Mouse (Mus musculus) heart, embryonic 16.5 days (tissue): ENCODE measurements at regions not wholly inside any gene's neighbourhood (a gene's known extent, or its start where the extent isn't known, plus 50 kb on each side); places are given as distances from the start of the nearest gene placed in this dataset.
A peak's percentile ranks its signal among the peaks of the same experiment; 100 is the strongest.

Experiments used
- ATAC-seq: fragments of 200-750 bp; cut with Nextera tagmentation; replicated peaks from 2 replicates; pipeline ENCODE4 v1.8.0; 2017; ENCODE audit warnings: moderate number of reproducible peaks; ENCODE audit not compliant: insufficient read depth, low FRiP score; ENCODE audit errors: extremely low read depth
- H3K27ac ChIP-seq: fragments of 300-500 bp; sonication (generic); 2 replicates; pipeline ENCODE4 v1.5.1; 2014; ENCODE audit warnings: mild to moderate bottlenecking, low read length, control low read depth, moderate library complexity
- H3K27me3 ChIP-seq: fragments of 300-500 bp; sonication (generic); 2 replicates; pipeline ENCODE4 v1.6.1; 2014; ENCODE audit warnings: low read length, mixed read lengths; ENCODE audit not compliant: control insufficient read depth, insufficient read depth
- H3K36me3 ChIP-seq: fragments of 300-500 bp; sonication (generic); 2 replicates; pipeline ENCODE4 v1.6.1; 2014; ENCODE audit not compliant: control insufficient read depth, insufficient read depth
- H3K4me1 ChIP-seq: fragments of 300-500 bp; sonication (generic); 2 replicates; pipeline ENCODE4 v1.6.1; 2014; ENCODE audit warnings: low read length, mixed read lengths; ENCODE audit not compliant: control insufficient read depth, insufficient read depth
- H3K4me2 ChIP-seq: fragments of 300-500 bp; sonication (generic); 2 replicates; pipeline ENCODE4 v1.6.1; 2014; ENCODE audit warnings: low read depth, mild to moderate bottlenecking, control low read depth, low read length
- H3K4me3 ChIP-seq: fragments of 300-500 bp; sonication (generic); 2 replicates; pipeline ENCODE4 v1.5.1; 2014; ENCODE audit warnings: mild to moderate bottlenecking, control low read depth, low read length
- H3K9ac ChIP-seq: fragments of 300-500 bp; sonication (generic); 2 replicates; pipeline ENCODE4 v1.6.1; 2014; ENCODE audit warnings: low read length, control low read depth
- H3K9me3 ChIP-seq: fragments of 300-500 bp; sonication (generic); replicated peaks from 2 replicates; pipeline ENCODE4 v1.6.1; 2016; ENCODE audit warnings: low read length; ENCODE audit not compliant: control insufficient read depth
- WGBS: fragments of 180-500 bp; shearing (Covaris S2); extraction: QIAGEN DNeasy Blood & Tissue Kit; methylation state at CpG from one replicate; pipeline ENCODE4 v1.1.7; 2014; 5-methylcytosine and 5-hydroxymethylcytosine counted together

DNA sequence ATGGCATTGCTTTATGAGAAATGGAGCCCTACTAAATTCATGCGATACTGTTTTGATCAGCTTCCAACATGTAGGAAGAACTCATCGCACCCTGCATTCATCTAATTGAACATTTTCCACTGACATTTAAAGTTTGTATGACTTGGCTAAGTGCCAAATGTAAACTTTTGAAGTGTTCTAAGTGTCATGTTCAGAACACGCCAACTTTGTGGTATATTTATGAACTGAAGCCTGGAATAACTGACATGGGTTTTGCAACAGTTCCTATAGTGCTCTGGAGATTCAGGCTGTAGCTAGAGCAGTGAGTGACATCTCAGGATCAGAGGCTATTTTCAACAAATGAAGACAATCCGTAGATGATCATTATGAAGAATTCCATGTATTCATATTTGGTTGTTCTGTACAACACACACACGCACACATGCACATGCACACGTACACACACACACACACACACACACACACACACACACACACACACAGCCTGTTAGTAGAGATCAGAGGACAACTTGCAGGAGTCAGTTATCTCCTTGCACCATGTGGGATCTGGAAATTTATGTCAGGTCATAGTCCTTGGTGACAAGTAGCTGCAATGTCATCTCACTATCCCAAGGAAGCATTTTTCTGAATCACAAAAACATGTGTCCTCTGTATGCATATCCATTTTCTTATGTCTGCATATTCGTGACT, 349.5 kb upstream of the Adgrl3 start:
- Histone ChIP-seq H3K9me3 (no peaks in the 10 kb centered on the region), H3K4me1 (no peaks in the 10 kb centered on the region), H3K27me3 (no peaks in the 10 kb centered on the region), H3K9ac (no peak overlapping the region), H3K4me3 (no peak overlapping the region), H3K27ac (no peak overlapping the region), H3K36me3 (no peaks in the 10 kb centered on the region), H3K4me2 (no peak overlapping the region)
- 70% methylated on average over 7 of the region's 7 CpGs for WGBS
- ATAC-seq = no peak

DNA sequence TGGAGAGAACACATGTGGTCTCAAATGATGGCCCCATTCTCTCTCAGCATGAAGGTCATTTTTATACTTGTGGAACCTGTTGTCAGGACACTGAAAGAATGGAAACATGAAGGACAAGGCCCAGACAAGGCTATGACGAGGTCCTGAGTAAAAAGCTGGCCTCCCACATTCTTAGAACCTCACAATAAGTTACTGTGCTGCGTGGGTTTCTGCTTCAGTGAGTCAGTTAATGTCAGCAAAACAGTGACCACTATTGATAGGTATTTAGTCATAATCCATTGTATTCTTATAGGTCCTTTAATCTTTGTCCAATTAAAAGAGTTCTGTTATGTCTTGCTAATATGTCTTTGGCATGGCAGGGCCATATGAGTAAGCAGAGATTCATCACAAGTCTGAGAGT, 336.5 kb upstream of the Adgrl3 start:
- Histone ChIP-seq H3K4me1 (no peaks in the 10 kb centered on the region), H3K4me3 (no peak overlapping the region), H3K9ac (no peak overlapping the region), H3K9me3 (no peaks in the 10 kb centered on the region), H3K27me3 (no peaks in the 10 kb centered on the region), H3K4me2 (no peak overlapping the region), H3K27ac (no peak overlapping the region), H3K36me3 (no peaks in the 10 kb centered on the region)
- ATAC-seq = no peak
- WGBS = 70% methylated on average over 2 of the region's 2 CpGs

DNA sequence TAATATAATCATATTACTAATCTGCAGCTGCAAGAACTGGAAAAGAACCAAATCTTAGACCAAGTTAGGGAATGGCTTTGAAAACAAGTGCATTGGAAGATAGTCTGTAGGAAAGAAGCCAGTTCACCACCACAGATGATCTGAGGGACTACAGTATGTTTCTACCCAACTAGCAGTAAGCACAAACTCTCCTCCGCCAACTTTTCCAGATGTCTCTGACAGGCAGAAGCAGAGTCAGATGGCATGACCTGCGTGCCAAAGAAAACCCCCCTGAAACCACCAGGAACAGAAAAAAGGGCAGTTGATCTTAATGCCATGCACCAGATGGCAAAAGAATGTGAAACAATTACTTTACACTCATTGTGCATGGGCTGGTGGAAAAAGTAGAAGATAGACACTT, 319.1 kb upstream of the Adgrl3 start:
- Histone ChIP-seq H3K4me3 (no peak overlapping the region), H3K27ac (no peak overlapping the region), H3K9me3 (no peaks in the 10 kb centered on the region), H3K4me1 (no peaks in the 10 kb centered on the region), H3K4me2 (no peak overlapping the region), H3K27me3 (no peaks in the 10 kb centered on the region), H3K9ac (no peak overlapping the region), H3K36me3 (no peaks in the 10 kb centered on the region)
- ATAC-seq = no peak
- WGBS = 92% methylated on average over 2 of the region's 2 CpGs

DNA sequence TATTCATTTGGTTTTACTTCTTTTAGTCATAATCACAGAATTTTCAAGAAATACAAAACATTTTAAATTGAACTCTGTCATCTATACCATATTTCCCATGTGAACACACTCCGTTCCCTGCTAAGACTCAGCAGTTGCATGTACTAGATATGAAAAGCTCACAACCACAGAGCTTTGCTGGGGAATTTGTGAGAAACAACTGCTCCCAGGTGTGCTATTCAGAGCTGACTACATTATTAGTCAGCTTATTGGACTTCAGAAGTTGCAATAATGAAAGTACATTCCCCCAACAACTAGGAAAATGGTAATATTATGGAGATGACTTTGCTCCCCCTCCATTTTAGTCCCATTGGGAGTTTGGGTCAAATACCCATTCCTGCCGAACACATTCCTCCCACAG, 315.2 kb upstream of the Adgrl3 start:
- 82% methylated on average over 2 of the region's 2 CpGs for WGBS
- H3K9ac ChIP-seq = no peak overlapping the region
- ATAC-seq = no peak
- H3K4me2 ChIP-seq = no peak overlapping the region
- no peak overlapping the region for H3K4me3 ChIP-seq
- no peak overlapping the region for H3K27ac ChIP-seq
- H3K9me3 ChIP-seq = no peaks in the 10 kb centered on the region
- H3K36me3 ChIP-seq = no peaks in the 10 kb centered on the region
- no peaks in the 10 kb centered on the region for H3K27me3 ChIP-seq
- no peaks in the 10 kb centered on the region for H3K4me1 ChIP-seq

DNA sequence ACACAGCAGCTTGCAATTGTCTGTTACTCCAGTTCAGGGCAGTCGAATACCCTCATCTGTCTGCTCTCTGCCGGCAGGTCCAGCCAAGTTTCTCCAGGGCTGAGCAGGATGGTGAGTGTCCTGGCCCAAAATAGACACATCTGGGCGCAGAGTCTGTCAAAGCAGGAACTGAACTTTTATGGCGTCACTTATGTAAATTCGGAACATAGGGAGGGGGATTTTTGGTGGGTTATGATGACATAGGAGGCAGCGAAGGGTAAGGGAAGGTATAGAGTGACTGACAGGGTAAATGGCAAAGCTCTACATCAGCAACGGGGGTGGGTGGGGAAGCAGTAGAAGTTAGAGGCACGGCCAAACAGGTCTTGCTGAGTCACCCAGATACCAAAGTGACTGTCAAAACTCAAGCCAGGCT, 313.3 kb upstream of the Adgrl3 start:
- peak; percentile 75; the same call in 1 of the 2 replicates for ATAC-seq
- peak overlapping the region; percentile 41; the same call in 1 of the 2 replicates for H3K4me2 ChIP-seq

More for the DNA sequence above, 313.3 kb upstream of the Adgrl3 start:
- peak overlapping the region; percentile 42; the same call in 1 of the 2 replicates for H3K27ac ChIP-seq
- H3K27me3 ChIP-seq = no peaks in the 10 kb centered on the region
- no peaks in the 10 kb centered on the region for H3K36me3 ChIP-seq
- 33% methylated on average over 8 of the region's 8 CpGs for WGBS
- 0 out of 2 replicates have a peak overlapping the region, but pooled peaks have one; percentile 8 for H3K9ac ChIP-seq
- H3K4me1 ChIP-seq = no peaks in the 10 kb centered on the region
- no peaks in the 10 kb centered on the region for H3K9me3 ChIP-seq
- peak overlapping the region; percentile 35 for H3K4me3 ChIP-seq
